Mouse (Mus musculus) myocyte (in vitro differentiated cells): ENCODE data around the gene Gsg1. TPM values are rescaled to one million over a fixed set of nuclear protein-coding genes. Genes with fewer than 3 reads are reported as not detected.

Source experiments
- H3K27me3 ChIP-seq: one replicate; pipeline ENCODE4 v1.6.1; 2011; ENCODE audit not compliant: control insufficient read depth, insufficient read depth, insufficient read length
- H3K36me3 ChIP-seq: one replicate; pipeline ENCODE4 v1.6.1; 2011; ENCODE audit not compliant: control insufficient read depth, insufficient read depth
- H3K4me2 ChIP-seq: one replicate; pipeline ENCODE4 v1.6.1; 2011; ENCODE audit warnings: low read depth, control low read depth
- H3K4me3 ChIP-seq: one replicate; pipeline ENCODE4 v1.5.1; 2011; ENCODE audit warnings: mild to moderate bottlenecking, control low read depth, moderate library complexity
- H3K79me2 ChIP-seq: one replicate; pipeline ENCODE4 v1.6.1; 2011; ENCODE audit not compliant: control insufficient read depth, insufficient read depth
- H3ac ChIP-seq: one replicate; pipeline ENCODE4 v1.6.1; 2011; ENCODE audit not compliant: control insufficient read depth, insufficient read length
- CEBPB ChIP-seq: IDR thresholded peaks from 2 replicates; pipeline ENCODE4 v1.6.1; 2011; ENCODE audit warnings: mild to moderate bottlenecking, moderate library complexity; ENCODE audit not compliant: poor library complexity, insufficient read depth, severe bottlenecking
- E2F4 ChIP-seq: IDR thresholded peaks from one replicate; pipeline ENCODE4 v1.6.1; 2011; ENCODE audit warnings: mild to moderate bottlenecking, control low read depth, moderate library complexity; ENCODE audit not compliant: insufficient read depth
- MAX ChIP-seq: IDR thresholded peaks from one replicate; pipeline ENCODE4 v1.6.1; 2011; ENCODE audit warnings: low read depth, mild to moderate bottlenecking, control low read depth
- MYOD1 ChIP-seq, 3 experiments: IDR thresholded peaks; one replicate each; pipeline ENCODE4 v1.6.1; 2011; ENCODE audit warnings: control low read depth in 2 of 3, low read depth in 2 of 3, mild to moderate bottlenecking in 2 of 3, moderate library complexity in 1 of 3; ENCODE audit not compliant: insufficient read length in 2 of 3, control insufficient read depth in 1 of 3
- MYOG ChIP-seq, 3 experiments: IDR thresholded peaks; one replicate each; pipeline ENCODE4 v1.6.1; 2011; ENCODE audit warnings: control low read depth in 2 of 3, low read depth in 2 of 3, mild to moderate bottlenecking in 2 of 3; ENCODE audit not compliant: insufficient read length in 2 of 3, control insufficient read depth in 1 of 3, insufficient read depth in 1 of 3
- POLR2A ChIP-seq: IDR thresholded peaks from one replicate; pipeline ENCODE4 v1.6.1; 2011; ENCODE audit warnings: low read depth, mild to moderate bottlenecking, control low read depth, moderate library complexity; ENCODE audit not compliant: insufficient read length
- POLR2AphosphoS2 ChIP-seq: IDR thresholded peaks from one replicate; pipeline ENCODE4 v1.6.1; 2011; ENCODE audit warnings: low read depth, control low read depth; ENCODE audit not compliant: insufficient read length
- REST ChIP-seq: IDR thresholded peaks from one replicate; pipeline ENCODE4 v1.6.1; 2011; ENCODE audit warnings: mild to moderate bottlenecking, control low read depth, moderate library complexity; ENCODE audit not compliant: insufficient read depth, insufficient read length
- SRF ChIP-seq: IDR thresholded peaks from one replicate; pipeline ENCODE4 v1.6.1; 2011; ENCODE audit warnings: low read depth; ENCODE audit not compliant: control insufficient read depth, insufficient read length
- TCF12 ChIP-seq: IDR thresholded peaks from one replicate; pipeline ENCODE4 v1.6.1; 2011; ENCODE audit warnings: mild to moderate bottlenecking, control low read depth; ENCODE audit not compliant: poor library complexity, insufficient read depth, severe bottlenecking
- TCF3 ChIP-seq: IDR thresholded peaks from one replicate; pipeline ENCODE4 v1.6.1; 2011; ENCODE audit warnings: low read depth, control low read depth; ENCODE audit not compliant: insufficient read length
- USF1 ChIP-seq: IDR thresholded peaks from one replicate; pipeline ENCODE4 v1.6.1; 2011; ENCODE audit warnings: low read depth, mild to moderate bottlenecking, control low read depth, moderate library complexity
- polyA plus RNA-seq: library from polyadenylated mRNA; unstranded; fragments of >200 nt; fragmentation: generic; extraction: Trizol; gene quantifications from one replicate; pipeline ENCODE4 v1.2.1, GENCODE M21; 2012; ENCODE audit warnings: missing spikeins

Gene Gsg1
- polyA plus RNA-seq, 1 experiment: 0.04 TPM

GRCm38 (mm10) chr6:135228465-135228941 lies 25.6 kb downstream of the Gsg1 start:
- Histone ChIP-seq H3K4me2 (no peak overlapping the region), H3ac (no peak overlapping the region), H3K79me2 (no peaks in the 10 kb centered on the region), H3K36me3 (no peaks in the 10 kb centered on the region), H3K27me3 (no peaks in the 10 kb centered on the region), H3K4me3 (no peak overlapping the region)
- no peak for TF ChIP-seq CEBPB
- no peak for TF ChIP-seq USF1
- no peak for TF ChIP-seq POLR2A
- no peak for TF ChIP-seq TCF12

GRCm38 (mm10) chr6:135223786-135224416 lies 30.2 kb downstream of the Gsg1 start:
- no peaks in the 10 kb centered on the region for H3K27me3 ChIP-seq
- H3K36me3 ChIP-seq: no peaks in the 10 kb centered on the region
- TF ChIP-seq SRF (no peak), E2F4 (no peak), CEBPB (no peak)
- H3K4me3 ChIP-seq: no peak overlapping the region
- H3K4me2 ChIP-seq: no peak overlapping the region
- H3ac ChIP-seq: no peak overlapping the region
- no peaks in the 10 kb centered on the region for H3K79me2 ChIP-seq

- TF ChIP-seq CEBPB: no peak
- no peak for TF ChIP-seq TCF3
- TF ChIP-seq MYOG (IDR thresholded peaks at IDR 0.05; ENCODE audit: control insufficient read depth in 1 of 3, insufficient read depth in 1 of 3, insufficient read length in 2 of 3, low read depth in 2 of 3): no peak
- no peak for TF ChIP-seq E2F4
- TF ChIP-seq TCF12: no peak
- TF ChIP-seq REST: no peak
- TF ChIP-seq USF1: no peak
- no peak for TF ChIP-seq MYOD1 (IDR thresholded peaks at IDR 0.05; ENCODE audit: control insufficient read depth in 1 of 3, insufficient read length in 2 of 3, low read depth in 2 of 3)
- no peak for TF ChIP-seq POLR2AphosphoS2
- no peak for TF ChIP-seq MAX
- TF ChIP-seq POLR2A: no peak
- no peak for TF ChIP-seq SRF
- Histone ChIP-seq H3K79me2 (no peaks in the 10 kb centered on the region), H3ac (no peak overlapping the region), H3K27me3 (no peaks in the 10 kb centered on the region), H3K36me3 (peaks cover 4% of the 10 kb centered on the region), H3K4me2 (no peak overlapping the region), H3K4me3 (no peak overlapping the region)
Measured at GRCm38 (mm10) chr6:135219916-135220315, 34.2 kb downstream of the Gsg1 start.

- TF ChIP-seq TCF3 (no peak), MYOG (IDR thresholded peaks at IDR 0.05; ENCODE audit: control insufficient read depth in 1 of 3, insufficient read depth in 1 of 3, insufficient read length in 2 of 3, low read depth in 2 of 3) (no peak), MYOD1 (IDR thresholded peaks at IDR 0.05; ENCODE audit: control insufficient read depth in 1 of 3, insufficient read length in 2 of 3, low read depth in 2 of 3) (no peak), POLR2A (no peak), REST (no peak), SRF (no peak), TCF12 (no peak)
- Histone ChIP-seq H3K79me2 (no peaks in the 10 kb centered on the region), H3K4me2 (no peak overlapping the region), H3ac (no peak overlapping the region), H3K36me3 (peaks cover 4% of the 10 kb centered on the region), H3K4me3 (no peak overlapping the region), H3K27me3 (no peaks in the 10 kb centered on the region)
Measured at GRCm38 (mm10) chr6:135218330-135218729, 35.8 kb downstream of the Gsg1 start.

GRCm38 (mm10) chr6:135212666-135213065 lies 41.5 kb downstream of the Gsg1 start:
- peaks cover 4% of the 10 kb centered on the region for H3K36me3 ChIP-seq
- no peak overlapping the region for H3ac ChIP-seq
- H3K4me2 ChIP-seq: no peak overlapping the region
- TF ChIP-seq MYOD1 (IDR thresholded peaks at IDR 0.05; ENCODE audit: control insufficient read depth in 1 of 3, insufficient read length in 2 of 3, low read depth in 2 of 3): no peak
- TF ChIP-seq REST: no peak
- no peak for TF ChIP-seq POLR2A
- no peak for TF ChIP-seq MYOG (IDR thresholded peaks at IDR 0.05; ENCODE audit: control insufficient read depth in 1 of 3, insufficient read depth in 1 of 3, insufficient read length in 2 of 3, low read depth in 2 of 3)
- TF ChIP-seq MAX: no peak
- no peak for TF ChIP-seq POLR2AphosphoS2
- TF ChIP-seq CEBPB: no peak
- no peak for TF ChIP-seq TCF12
- no peak for TF ChIP-seq E2F4
- no peak for TF ChIP-seq USF1
- TF ChIP-seq SRF: no peak
- no peak overlapping the region for H3K4me3 ChIP-seq
- H3K79me2 ChIP-seq: no peaks in the 10 kb centered on the region
- no peaks in the 10 kb centered on the region for H3K27me3 ChIP-seq
